Mouse (Mus musculus) midbrain, embryonic 15.5 days (tissue): Measurements from ENCODE around the gene Vamp4. TPM values are rescaled to one million over a fixed set of nuclear protein-coding genes. Genes with fewer than 3 reads are reported as not detected.
A peak's percentile ranks its signal among the peaks of the same experiment; 100 is the strongest.
"Not testable (repeated sequence)": the region's sequence is repeated elsewhere in the genome, so short reads cannot be mapped to it uniquely, and the experiment has no call there.

Source experiments
- ATAC-seq: fragments of 200-750 bp; cut with Nextera tagmentation; replicated peaks from 2 replicates; pipeline ENCODE4 v1.8.0; 2017; ENCODE audit warnings: moderate TSS enrichment
- H3K27ac ChIP-seq: fragments of 300-500 bp; sonication (generic); 2 replicates; pipeline ENCODE4 v1.5.1; 2015; ENCODE audit warnings: mild to moderate bottlenecking, inconsistent platforms
- H3K27me3 ChIP-seq: fragments of 300-500 bp; sonication (generic); replicated peaks from 2 replicates; pipeline ENCODE4 v1.6.1; 2015; ENCODE audit warnings: inconsistent platforms
- H3K36me3 ChIP-seq: fragments of 300-500 bp; sonication (generic); replicated peaks from 2 replicates; pipeline ENCODE4 v1.6.1; 2015; ENCODE audit warnings: inconsistent platforms
- H3K4me1 ChIP-seq: fragments of 300-500 bp; sonication (generic); 2 replicates; pipeline ENCODE4 v1.6.1; 2015; ENCODE audit warnings: inconsistent platforms
- H3K4me2 ChIP-seq: fragments of 300-500 bp; sonication (generic); 2 replicates; pipeline ENCODE4 v1.6.1; 2015; ENCODE audit warnings: inconsistent platforms, mild to moderate bottlenecking, moderate library complexity
- H3K4me3 ChIP-seq: fragments of 300-500 bp; sonication (generic); 2 replicates; pipeline ENCODE4 v1.5.1; 2015; ENCODE audit warnings: mild to moderate bottlenecking, inconsistent platforms
- H3K9ac ChIP-seq: fragments of 300-500 bp; sonication (generic); 2 replicates; pipeline ENCODE4 v1.6.1; 2015; ENCODE audit warnings: mild to moderate bottlenecking, inconsistent platforms
- H3K9me3 ChIP-seq: fragments of 300-500 bp; sonication (generic); 2 replicates; pipeline ENCODE4 v1.6.1; 2016; ENCODE audit warnings: inconsistent platforms
- WGBS: fragments of 180-500 bp; shearing (Covaris S2); methylation state at CpG from one replicate; pipeline ENCODE4 v1.1.7; 2015; ENCODE audit warnings: mixed read lengths; 5-methylcytosine and 5-hydroxymethylcytosine counted together
- polyA plus RNA-seq: library from polyadenylated mRNA; unstranded; fragments of >200 nt; fragmentation: Nextera tagmentation; extraction: Ambion mirVana; gene quantifications from 2 replicates; pipeline ENCODE4 v1.2.1, GENCODE M21; 2015

Vamp4 gene
- polyA plus RNA-seq, 1 experiment from 2014 or later = 75.4 TPM

GRCm38 (mm10) chr1:162597379-162598102 lies 27.2 kb downstream of the Vamp4 start:
- no peak for ATAC-seq
- H3K9me3 ChIP-seq = no peaks in the 10 kb centered on the region
- no peaks in the 10 kb centered on the region for H3K27me3 ChIP-seq
- H3K27ac ChIP-seq = no peak overlapping the region
- no peak overlapping the region for H3K4me2 ChIP-seq
- 93% methylated on average over 3 of the region's 3 CpGs for WGBS
- no peak overlapping the region for H3K9ac ChIP-seq
- peaks cover 15% of the 10 kb centered on the region for H3K36me3 ChIP-seq
- no peak overlapping the region for H3K4me3 ChIP-seq
- H3K4me1 ChIP-seq = no peaks in the 10 kb centered on the region

- Histone ChIP-seq H3K4me3 (no peak overlapping the region), H3K27ac (no peak overlapping the region), H3K9me3 (no peaks in the 10 kb centered on the region), H3K4me2 (no peak overlapping the region), H3K9ac (no peak overlapping the region), H3K4me1 (no peaks in the 10 kb centered on the region), H3K27me3 (no peaks in the 10 kb centered on the region), H3K36me3 (peaks cover 15% of the 10 kb centered on the region)
- ATAC-seq = no peak
- 90% methylated on average over 5 of the region's 5 CpGs for WGBS
Measured at GRCm38 (mm10) chr1:162599617-162600016, 29.3 kb downstream of the Vamp4 start.

GRCm38 (mm10) chr1:162601288-162601687 lies 31.0 kb downstream of the Vamp4 start:
- Histone ChIP-seq H3K9me3 (no peaks in the 10 kb centered on the region), H3K4me2 (no peak overlapping the region), H3K27ac (no peak overlapping the region), H3K4me1 (no peaks in the 10 kb centered on the region), H3K36me3 (peaks cover 11% of the 10 kb centered on the region), H3K9ac (no peak overlapping the region), H3K27me3 (no peaks in the 10 kb centered on the region), H3K4me3 (no peak overlapping the region)
- ATAC-seq = 0 out of 2 replicates have a peak, but pooled peaks have one; percentile 64
- WGBS = 63% methylated on average over 4 of the region's 4 CpGs

- H3K9me3 ChIP-seq = no peaks in the 10 kb centered on the region
- ATAC-seq = peak; percentile 57
- H3K4me3 ChIP-seq = no peak overlapping the region
- 7% methylated on average over 1 of the region's 1 CpGs for WGBS
- H3K27ac ChIP-seq = no peak overlapping the region
- no peaks in the 10 kb centered on the region; the same call in 1 of the 2 replicates for H3K4me1 ChIP-seq
- H3K36me3 ChIP-seq = no peaks in the 10 kb centered on the region
- H3K4me2 ChIP-seq = no peak overlapping the region
- H3K27me3 ChIP-seq = no peaks in the 10 kb centered on the region
- no peak overlapping the region for H3K9ac ChIP-seq
Measured at GRCm38 (mm10) chr1:162608127-162608526, 37.8 kb downstream of the Vamp4 start.

GRCm38 (mm10) chr1:162609633-162610250 lies 39.4 kb downstream of the Vamp4 start:
- Histone ChIP-seq H3K27ac (no peak overlapping the region), H3K9me3 (no peaks in the 10 kb centered on the region), H3K36me3 (no peaks in the 10 kb centered on the region), H3K27me3 (no peaks in the 10 kb centered on the region), H3K4me3 (no peak overlapping the region), H3K4me2 (no peak overlapping the region), H3K4me1 (no peaks in the 10 kb centered on the region; the same call in 1 of the 2 replicates), H3K9ac (no peak overlapping the region)
- WGBS = 30% methylated on average over 9 of the region's 9 CpGs
- ATAC-seq = no peak

- H3K4me3 ChIP-seq = no peak overlapping the region
- H3K4me1 ChIP-seq = no peaks in the 10 kb centered on the region; the same call in 1 of the 2 replicates
- no peaks in the 10 kb centered on the region for H3K36me3 ChIP-seq
- no peak for ATAC-seq
- no peak overlapping the region for H3K27ac ChIP-seq
- H3K9ac ChIP-seq = no peak overlapping the region
- 38% methylated on average over 4 of the region's 4 CpGs for WGBS
- no peaks in the 10 kb centered on the region for H3K9me3 ChIP-seq
- H3K27me3 ChIP-seq = no peaks in the 10 kb centered on the region
- no peak overlapping the region for H3K4me2 ChIP-seq
Measured at GRCm38 (mm10) chr1:162611191-162611590, 40.9 kb downstream of the Vamp4 start.

- H3K36me3 ChIP-seq = no peaks in the 10 kb centered on the region
- 91% methylated on average over 1 of the region's 1 CpGs for WGBS
- no peaks in the 10 kb centered on the region for H3K4me1 ChIP-seq
- no peaks in the 10 kb centered on the region for H3K9me3 ChIP-seq
- peak; percentile 98 for ATAC-seq
- H3K4me3 ChIP-seq = no peak overlapping the region
- H3K9ac ChIP-seq = no peak overlapping the region
- no peaks in the 10 kb centered on the region for H3K27me3 ChIP-seq
- no peak overlapping the region for H3K27ac ChIP-seq
- no peak overlapping the region for H3K4me2 ChIP-seq
Measured at GRCm38 (mm10) chr1:162615511-162615910, 45.2 kb downstream of the Vamp4 start.

GRCm38 (mm10) chr1:162620487-162620886 lies 50.2 kb downstream of the Vamp4 start:
- no peaks in the 10 kb centered on the region for H3K36me3 ChIP-seq
- no peak for ATAC-seq
- no peaks in the 10 kb centered on the region for H3K9me3 ChIP-seq
- 73% methylated on average over 4 of the region's 4 CpGs for WGBS
- H3K4me1 ChIP-seq = 0 out of 2 replicates have a peak, but pooled peaks cover 3% of the 10 kb centered on the region
- no peak overlapping the region for H3K4me3 ChIP-seq
- no peak overlapping the region for H3K9ac ChIP-seq
- H3K4me2 ChIP-seq = no peak overlapping the region
- no peaks in the 10 kb centered on the region for H3K27me3 ChIP-seq
- H3K27ac ChIP-seq = no peak overlapping the region

GRCm38 (mm10) chr1:162623895-162624294 lies 53.6 kb downstream of the Vamp4 start:
- H3K27ac ChIP-seq = no peak overlapping the region
- no peak overlapping the region for H3K9ac ChIP-seq
- no peak overlapping the region for H3K4me3 ChIP-seq
- 0 out of 2 replicates have a peak, but pooled peaks cover 3% of the 10 kb centered on the region for H3K4me1 ChIP-seq
- no peak for ATAC-seq
- H3K9me3 ChIP-seq = no peaks in the 10 kb centered on the region
- no peak overlapping the region for H3K4me2 ChIP-seq
- H3K27me3 ChIP-seq = no peaks in the 10 kb centered on the region
- WGBS = 39% methylated on average over 4 of the region's 4 CpGs
- no peaks in the 10 kb centered on the region for H3K36me3 ChIP-seq

- ATAC-seq = no peak
- Histone ChIP-seq H3K9me3 (no peaks in the 10 kb centered on the region), H3K27ac (no peak overlapping the region), H3K4me1 (0 out of 2 replicates have a peak, but pooled peaks cover 3% of the 10 kb centered on the region), H3K27me3 (no peaks in the 10 kb centered on the region), H3K36me3 (no peaks in the 10 kb centered on the region), H3K4me2 (no peak overlapping the region), H3K9ac (no peak overlapping the region), H3K4me3 (no peak overlapping the region)
- 58% methylated on average over 7 of the region's 7 CpGs for WGBS
Measured at GRCm38 (mm10) chr1:162625229-162625628, 54.9 kb downstream of the Vamp4 start.

GRCm38 (mm10) chr1:162627821-162628220 lies 57.5 kb downstream of the Vamp4 start:
- H3K9ac ChIP-seq, H3K4me2 ChIP-seq, H3K4me3 ChIP-seq, H3K36me3 ChIP-seq, H3K27ac ChIP-seq, H3K9me3 ChIP-seq, H3K27me3 ChIP-seq, H3K4me1 ChIP-seq, ATAC-seq: not testable (repeated sequence)
- 83% methylated on average over 4 of the region's 4 CpGs for WGBS

- not testable (repeated sequence) for H3K36me3 ChIP-seq, H3K27me3 ChIP-seq, ATAC-seq, H3K4me2 ChIP-seq, H3K4me3 ChIP-seq, H3K4me1 ChIP-seq, H3K9me3 ChIP-seq, H3K27ac ChIP-seq, H3K9ac ChIP-seq
- WGBS = 94% methylated on average over 15 of the region's 15 CpGs
Measured at GRCm38 (mm10) chr1:162628326-162628725, 58.0 kb downstream of the Vamp4 start.
